Mouse (Mus musculus) adrenal gland, postnatal 25 days (tissue): ENCODE results near the gene Dcaf7. TPM values are rescaled to one million over a fixed set of nuclear protein-coding genes. Genes with fewer than 3 reads are reported as not detected.
"Not testable (repeated sequence)": the region's sequence is repeated elsewhere in the genome, so short reads cannot be mapped to it uniquely, and the experiment has no call there.

Experiments
- DNase-seq: peaks from one replicate; pipeline ENCODE4 v3.0.0; 2021; ENCODE audit warnings: mixed read lengths
- long read RNA-seq: library from polyadenylated mRNA; stranded (forward); transcript quantifications from one replicate; pipeline ENCODE4 v2.0.0, GENCODE M21; 2021
- total RNA-seq: library from RNA; stranded (reverse); gene quantifications from 2 replicates; pipeline ENCODE4 v1.2.3, GENCODE M21; 2021

The Dcaf7 gene
- total RNA-seq = 43.7 and 58.4 TPM in 2 replicates
- long read RNA-seq, full-length matches to known transcripts = 5 of 20 reads
- long read RNA-seq, partial matches to known transcripts = 1 of 20 reads
- long read RNA-seq, other reads (novel, unspliced or antisense) = 14 of 20 reads

GRCm38 (mm10) chr11:106036548-106037417 lies at the start of gene Dcaf7:
Gene Dcaf7, plus strand, starts transcription at chr11:106036872.
- DNase-seq = peak; percentile 94

GRCm38 (mm10) chr11:105987446-105987845 lies 49.2 kb upstream of the Dcaf7 start:
- no peak for DNase-seq

GRCm38 (mm10) chr11:105989446-105989845 lies 47.2 kb upstream of the Dcaf7 start:
- no peak for DNase-seq

GRCm38 (mm10) chr11:105990231-105990630 lies 46.4 kb upstream of the Dcaf7 start:
- DNase-seq = no peak

GRCm38 (mm10) chr11:105994375-105994774 lies 42.3 kb upstream of the Dcaf7 start, which contains the start of gene Ace3:
Gene Ace3, plus strand, starts transcription at chr11:105994675.
- DNase-seq = no peak

- DNase-seq = no peak
Observed at GRCm38 (mm10) chr11:106000062-106000461, 36.6 kb upstream of the Dcaf7 start.

- DNase-seq = no peak
Observed at GRCm38 (mm10) chr11:106001718-106002117, 35.0 kb upstream of the Dcaf7 start.

GRCm38 (mm10) chr11:106004576-106004975 lies 32.1 kb upstream of the Dcaf7 start:
- no peak for DNase-seq

GRCm38 (mm10) chr11:106005970-106006369 lies 30.7 kb upstream of the Dcaf7 start:
- no peak for DNase-seq

- DNase-seq = peak; percentile 77
Observed at GRCm38 (mm10) chr11:106007821-106008220, 28.9 kb upstream of the Dcaf7 start, which contains the start of gene Kcnh6. Gene Kcnh6, plus strand, starts transcription at chr11:106008124.

GRCm38 (mm10) chr11:106012711-106013110 lies 24.0 kb upstream of the Dcaf7 start:
- no peak for DNase-seq

- peak; percentile 42 for DNase-seq
Observed at GRCm38 (mm10) chr11:106013556-106014225, 23.0 kb upstream of the Dcaf7 start.

- DNase-seq = no peak
Observed at GRCm38 (mm10) chr11:106016440-106016839, 20.2 kb upstream of the Dcaf7 start.

GRCm38 (mm10) chr11:106020051-106020763 lies 16.5 kb upstream of the Dcaf7 start:
- no peak for DNase-seq

GRCm38 (mm10) chr11:106025774-106026173 lies 10.9 kb upstream of the Dcaf7 start:
- DNase-seq = no peak

- DNase-seq = peak; percentile 64
Observed at GRCm38 (mm10) chr11:106026465-106027151, 10.1 kb upstream of the Dcaf7 start.

GRCm38 (mm10) chr11:106027607-106028006 lies 9.1 kb upstream of the Dcaf7 start:
- DNase-seq = no peak

GRCm38 (mm10) chr11:106032074-106032473 lies 4.6 kb upstream of the Dcaf7 start:
- not testable (repeated sequence) for DNase-seq

GRCm38 (mm10) chr11:106033491-106033919 lies 3.2 kb upstream of the Dcaf7 start:
- no peak for DNase-seq

- DNase-seq = no peak
Observed at GRCm38 (mm10) chr11:106034986-106035385, 1.7 kb upstream of the Dcaf7 start.

GRCm38 (mm10) chr11:106037418-106037751 lies 713 bp downstream of the Dcaf7 start:
- DNase-seq = no peak

GRCm38 (mm10) chr11:106044349-106044748 lies 7.7 kb downstream of the Dcaf7 start:
- DNase-seq = no peak
